Mouse (Mus musculus): ENCODE measurements around the gene Sprr2b. TPM values are rescaled to one million over a fixed set of nuclear protein-coding genes. Genes with fewer than 3 reads are reported as not detected.
"Not testable (repeated sequence)": the region's sequence is repeated elsewhere in the genome, so short reads cannot be mapped to it uniquely, and the experiment has no call there.

The Sprr2b gene
- polyA plus RNA-seq (2012; rRNA removed), result 0.26 TPM in 1 of 2 replicates, not detected in the other

GRCm38 (mm10) chr3:92316320-92316719 lies at the start of gene Sprr2b:
Gene Sprr2b (plus strand): TSS chr3:92316620.
- TF ChIP-seq CTCF (IDR thresholded peaks at IDR 0.05; ENCODE audit: borderline replicate concordance, extremely low read depth, insufficient read depth, insufficient read length) (no peak), POLR2A (IDR thresholded peaks at IDR 0.05; ENCODE audit: borderline replicate concordance, extremely low read depth, insufficient read depth, insufficient read length, poor library complexity, severe bottlenecking) (no peak)
- no peak for DNase-seq (ENCODE audit: low read depth)

DNA sequence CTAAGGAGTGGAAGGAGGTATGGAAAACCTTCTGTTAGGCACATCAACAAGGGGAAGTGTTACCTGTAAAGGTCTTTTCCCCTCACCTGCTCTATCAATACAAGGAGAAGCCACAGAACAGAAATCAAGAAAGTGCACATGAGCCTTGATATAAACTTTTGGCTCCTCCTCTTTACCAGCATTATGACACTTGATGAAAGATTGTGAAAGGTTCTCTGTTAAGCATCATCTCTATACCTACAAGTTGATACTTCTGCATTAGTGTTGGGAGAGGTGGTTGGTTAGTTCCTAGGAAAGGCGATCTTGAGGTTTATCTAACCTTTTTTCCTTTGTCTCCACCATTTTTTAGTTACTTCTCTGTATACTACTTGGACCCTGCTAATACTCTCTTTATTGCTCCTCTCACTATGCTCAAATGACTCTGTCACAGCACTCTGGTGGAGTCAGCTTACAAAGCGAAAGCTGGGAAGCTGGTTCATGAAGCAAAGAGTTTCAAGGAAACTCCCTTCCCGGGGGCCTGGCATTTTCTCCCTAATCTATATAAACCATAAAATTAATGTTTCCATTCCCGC lies 44.9 kb upstream of the Sprr2b start:
- not testable (repeated sequence) for DNase-seq (ENCODE audit: low read depth)

DNA sequence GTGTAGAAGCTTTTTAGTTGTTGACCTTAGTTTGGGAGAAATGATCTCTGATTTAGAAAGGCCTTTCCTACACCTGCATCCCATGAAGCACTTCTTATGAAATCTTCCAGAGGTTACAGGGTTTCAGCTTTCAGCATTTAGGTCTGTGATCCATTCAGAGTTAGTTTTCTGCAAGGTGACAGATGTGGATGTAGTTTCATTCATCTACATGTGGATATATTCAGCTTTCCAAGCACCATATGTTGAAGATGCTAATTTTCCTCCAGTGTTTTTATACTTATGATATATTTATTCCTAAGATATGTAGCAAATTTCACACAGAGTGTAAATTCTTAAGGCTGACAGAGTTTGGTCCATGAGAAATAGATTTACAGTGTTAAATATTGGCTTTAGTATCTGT lies 42.9 kb upstream of the Sprr2b start:
- DNase-seq (ENCODE audit: low read depth), result not testable (repeated sequence)

DNA sequence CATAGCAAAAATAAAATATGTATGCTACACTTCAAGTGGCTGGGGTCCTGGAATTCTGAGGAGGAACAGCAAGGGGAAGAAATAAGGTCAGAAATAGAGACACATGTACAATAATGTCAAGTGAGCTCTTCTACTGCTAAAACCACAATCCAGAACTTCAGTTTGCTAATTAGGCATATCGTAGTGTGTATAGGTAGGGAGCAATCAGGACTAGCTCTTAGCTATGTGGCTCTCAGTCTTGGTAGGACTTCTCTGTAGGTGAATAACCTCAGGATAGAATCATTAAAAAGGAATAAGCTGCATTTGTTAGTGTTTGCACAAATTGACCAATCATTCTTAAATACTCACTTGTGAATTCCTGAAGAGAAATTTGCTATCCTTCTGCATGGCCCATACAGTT lies 42.4 kb upstream of the Sprr2b start:
- DNase-seq (ENCODE audit: low read depth), result not testable (repeated sequence)

GRCm38 (mm10) chr3:92279663-92280062 lies 36.8 kb upstream of the Sprr2b start:
- not testable (repeated sequence) for DNase-seq (ENCODE audit: low read depth)

DNA sequence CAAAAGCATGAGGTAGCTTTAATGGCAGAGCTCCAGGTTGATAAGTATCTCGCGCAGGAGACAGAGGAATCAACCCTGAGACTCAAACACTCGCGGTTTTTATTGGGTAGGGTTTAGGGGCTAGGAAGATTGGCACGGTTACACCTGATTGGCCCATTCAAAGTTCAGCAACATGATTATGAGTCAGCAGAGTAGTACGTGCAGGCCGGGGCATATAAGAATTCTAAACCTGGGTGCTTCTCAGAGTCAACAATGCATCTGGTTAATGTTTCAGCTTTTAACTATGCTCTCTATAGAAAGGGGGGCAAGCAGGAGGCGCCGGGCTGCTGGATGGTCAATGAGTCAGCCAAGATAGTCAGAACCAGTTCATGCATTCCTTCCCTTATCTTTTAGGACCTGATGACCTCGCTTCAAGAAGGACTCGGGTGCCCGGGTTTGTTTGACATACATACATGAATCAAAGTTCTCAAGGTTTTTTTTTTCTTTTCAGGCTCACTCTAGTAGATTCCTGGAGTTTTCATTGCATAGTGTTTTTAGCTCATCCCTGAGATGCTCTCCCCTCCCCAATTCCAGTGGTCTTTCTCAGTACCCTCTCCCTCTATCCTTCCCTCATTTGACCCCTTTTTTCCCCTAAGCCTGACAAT lies 35.3 kb upstream of the Sprr2b start:
- not testable (repeated sequence) for DNase-seq (ENCODE audit: low read depth)

DNA sequence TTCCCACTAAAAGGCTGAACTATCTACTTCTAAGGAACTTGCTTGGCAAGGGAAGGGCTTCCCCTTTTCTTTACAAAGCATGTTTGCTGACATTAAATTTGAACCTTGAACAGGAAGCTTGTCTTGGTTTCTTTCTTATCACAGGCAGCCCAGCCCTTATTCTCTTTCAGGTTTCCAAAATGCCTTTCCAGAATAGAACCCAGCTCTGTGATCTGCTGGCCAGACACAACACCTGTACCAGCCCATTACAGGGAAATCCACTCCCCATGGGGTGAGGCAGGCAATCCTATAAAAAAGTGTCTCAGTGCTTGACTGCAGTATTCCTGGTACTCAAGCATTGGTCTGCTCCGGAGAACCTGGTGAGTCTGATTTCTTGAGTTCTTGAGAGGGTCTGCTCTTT lies 31.3 kb upstream of the Sprr2b start, which contains the start of gene Sprr2a3:
TSS of gene Sprr2a3 (plus strand) at position 317 of the 400 bp plus-strand sequence.
- DNase-seq (ENCODE audit: low read depth), result not testable (repeated sequence)

DNA sequence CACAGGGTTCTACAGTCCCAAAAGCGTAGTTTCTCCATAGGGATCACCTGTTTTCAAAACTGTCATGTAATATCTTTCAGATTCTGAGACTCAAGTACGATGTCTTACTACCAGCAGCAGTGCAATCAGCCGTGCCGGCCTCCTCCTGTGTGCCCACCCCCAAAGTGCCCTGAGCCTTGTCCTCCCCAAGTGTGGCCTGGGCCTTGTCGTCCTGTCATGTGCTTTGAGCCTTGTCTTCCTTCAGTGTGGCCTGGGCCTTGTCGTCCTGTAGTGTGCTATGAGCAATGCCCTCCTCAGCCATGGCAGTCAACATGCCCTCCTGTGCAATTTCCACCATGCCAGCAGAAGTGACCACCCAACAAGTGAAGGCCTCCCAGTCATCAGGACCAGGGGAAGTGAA lies 27.9 kb upstream of the Sprr2b start:
- not testable (repeated sequence) for DNase-seq (ENCODE audit: low read depth)

DNA sequence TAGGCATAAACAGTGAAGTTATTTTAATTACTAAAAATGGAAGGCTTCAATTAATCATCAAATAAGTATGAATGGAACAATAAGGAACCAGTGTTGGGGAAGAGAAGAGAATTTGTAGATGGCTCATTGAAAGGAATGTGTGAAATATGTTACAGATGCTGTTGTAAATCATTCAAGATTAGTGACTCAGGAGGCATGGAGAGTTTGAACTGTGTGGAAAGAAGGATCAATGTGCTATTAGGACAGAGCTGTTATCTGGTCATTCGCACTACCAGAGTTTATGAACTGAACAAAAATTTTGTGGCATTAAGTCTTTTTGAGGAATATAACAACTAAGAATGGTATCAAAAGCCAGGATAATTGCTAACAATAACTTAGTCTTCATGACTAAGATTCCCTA lies 9.0 kb upstream of the Sprr2b start:
- TF ChIP-seq POLR2A (IDR thresholded peaks at IDR 0.05; ENCODE audit: borderline replicate concordance, extremely low read depth, insufficient read depth, insufficient read length, poor library complexity, severe bottlenecking) (no peak), CTCF (IDR thresholded peaks at IDR 0.05; ENCODE audit: borderline replicate concordance, extremely low read depth, insufficient read depth, insufficient read length) (no peak)
- DNase-seq (ENCODE audit: low read depth), result no peak

DNA sequence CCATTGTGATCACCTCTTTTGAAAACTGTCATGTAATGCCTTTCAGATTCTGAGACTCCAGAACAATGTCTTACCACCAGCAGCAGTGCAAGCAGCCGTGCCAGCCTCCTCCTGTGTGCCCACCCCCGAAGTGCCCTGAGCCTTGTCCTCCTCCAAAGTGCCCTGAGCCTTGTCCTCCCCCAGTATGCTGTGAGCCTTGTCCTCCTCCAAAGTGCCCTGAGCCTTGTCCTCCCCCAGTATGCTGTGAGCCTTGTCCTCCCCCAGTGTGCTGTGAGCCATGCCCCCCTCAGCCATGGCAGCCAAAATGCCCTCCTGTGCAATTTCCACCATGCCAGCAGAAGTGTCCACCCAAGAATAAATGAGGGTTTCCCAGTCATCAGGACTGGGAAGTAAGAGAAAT lies 964 bp downstream of the Sprr2b start:
- TF ChIP-seq CTCF (IDR thresholded peaks at IDR 0.05; ENCODE audit: borderline replicate concordance, extremely low read depth, insufficient read depth, insufficient read length), result no peak
- no peak for TF ChIP-seq POLR2A (IDR thresholded peaks at IDR 0.05; ENCODE audit: borderline replicate concordance, extremely low read depth, insufficient read depth, insufficient read length, poor library complexity, severe bottlenecking)
- DNase-seq (ENCODE audit: low read depth), result no peak

DNA sequence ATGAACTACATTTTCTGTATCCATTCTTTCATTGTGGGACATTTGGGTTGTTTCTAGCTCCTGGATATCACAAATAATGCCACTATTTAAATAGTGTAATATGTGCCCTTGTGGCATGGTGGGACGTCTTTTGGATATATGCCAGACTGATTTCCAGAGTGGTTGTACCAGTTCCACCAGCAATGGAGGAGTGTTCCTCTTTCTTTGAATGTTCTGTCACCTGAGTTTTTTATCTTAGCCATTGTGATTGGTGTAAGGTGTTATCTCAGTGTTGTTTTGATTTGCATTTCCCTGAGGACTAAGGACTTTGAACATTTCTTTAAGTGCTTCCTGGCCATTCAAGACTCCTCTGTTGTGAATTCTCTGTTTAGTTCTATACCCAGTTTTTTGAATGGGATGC lies 19.9 kb downstream of the Sprr2b start:
- TF ChIP-seq POLR2A (IDR thresholded peaks at IDR 0.05; ENCODE audit: borderline replicate concordance, extremely low read depth, insufficient read depth, insufficient read length, poor library complexity, severe bottlenecking), result no peak
- no peak for DNase-seq (ENCODE audit: low read depth)

DNA sequence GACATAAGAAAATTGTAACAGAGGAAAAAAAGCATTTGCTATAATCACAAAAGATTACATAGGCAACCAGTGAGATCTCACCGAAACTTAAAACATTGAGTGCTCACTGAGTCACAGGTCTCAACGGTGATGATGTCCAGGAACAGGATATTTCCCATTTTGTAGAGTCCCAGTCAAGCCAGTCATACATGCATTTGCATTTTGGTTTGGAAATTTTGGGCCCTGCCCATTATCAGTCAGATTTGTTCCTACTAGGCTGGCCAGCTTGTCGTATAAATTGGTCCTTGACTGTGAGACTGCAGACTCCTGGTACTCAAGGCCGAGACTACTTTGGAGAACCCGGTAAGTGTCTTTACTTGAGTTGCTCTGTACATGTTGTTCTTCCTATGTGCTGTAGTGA lies 22.4 kb downstream of the Sprr2b start, which contains the start of gene Sprr2d:
TSS of gene Sprr2d (plus strand) at position 301 of the 400 bp plus-strand sequence.
- TF ChIP-seq POLR2A (IDR thresholded peaks at IDR 0.05; ENCODE audit: borderline replicate concordance, extremely low read depth, insufficient read depth, insufficient read length, poor library complexity, severe bottlenecking), result no peak
- TF ChIP-seq CTCF (IDR thresholded peaks at IDR 0.05; ENCODE audit: borderline replicate concordance, extremely low read depth, insufficient read depth, insufficient read length), result no peak

GRCm38 (mm10) chr3:92351843-92352242 lies 35.4 kb downstream of the Sprr2b start, which contains the start of gene Sprr2e:
Gene Sprr2e (plus strand): TSS chr3:92352143.
- TF ChIP-seq POLR2A (IDR thresholded peaks at IDR 0.05; ENCODE audit: borderline replicate concordance, extremely low read depth, insufficient read depth, insufficient read length, poor library complexity, severe bottlenecking), result no peak
- DNase-seq (ENCODE audit: low read depth), result no peak

More for the DNA sequence above, 22.4 kb downstream of the Sprr2b start, which contains the start of gene Sprr2d:
- DNase-seq (ENCODE audit: low read depth), result no peak

DNA sequence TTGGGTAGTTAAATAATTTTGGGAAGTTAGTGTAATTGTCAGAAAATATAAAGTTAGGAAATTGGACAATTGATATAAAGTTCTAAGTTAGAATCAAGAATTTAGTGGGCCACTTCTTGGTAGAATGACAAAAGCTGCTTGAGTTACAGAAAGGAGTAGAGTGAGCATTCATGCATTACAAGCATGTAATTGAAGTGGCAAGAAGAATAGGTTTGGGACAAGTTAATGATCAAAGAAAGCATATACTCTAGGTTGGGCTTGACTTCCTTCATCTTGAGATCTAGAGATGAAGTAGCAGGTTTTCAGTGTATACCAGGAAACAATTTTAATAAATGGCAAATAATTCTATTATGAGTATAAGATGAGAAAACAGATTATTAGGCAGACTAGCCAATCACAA lies 45.2 kb downstream of the Sprr2b start:
- no peak for DNase-seq (ENCODE audit: low read depth)
- TF ChIP-seq CTCF (IDR thresholded peaks at IDR 0.05; ENCODE audit: borderline replicate concordance, extremely low read depth, insufficient read depth, insufficient read length) (no peak), POLR2A (IDR thresholded peaks at IDR 0.05; ENCODE audit: borderline replicate concordance, extremely low read depth, insufficient read depth, insufficient read length, poor library complexity, severe bottlenecking) (no peak)
